12 mouse cellular contexts compared by ENCODE assay signal in genomic region chr6:4430704-4431310, GRCm38 (mm10).
DNase-seq lines count a peak whose midpoint lies in the region; ATAC-seq and TF ChIP-seq lines count a peak whose summit lies in the region.
"Had no signal": no experiment of that assay in that cellular context is flagged by ENCODE, and none has a peak within 500 bp of the region (broad histone marks: within the 10 kb centered on the region; RNA-seq: fewer than 3 reads in every experiment).

No protein-coding gene starts in this region.

- no peak overlapping the region for H3K4me2 ChIP-seq in heart, embryonic 13.5 days
- H3K4me2 ChIP-seq in lung, embryonic 16.5 days (ENCODE audit: low read depth, low read length), result no peak overlapping the region

- intact Hi-C loops in heart, postnatal 36 days (cut with DNase I), result no loop called here

- peak overlapping the region; percentile 69 for H3K27ac ChIP-seq in heart, embryonic 13.5 days (replicated peaks)
- peak overlapping the region; percentile 67 for H3K27ac ChIP-seq in lung, embryonic 16.5 days (ENCODE audit: low read length)

- TF ChIP-seq CTCF in lung, adult 2 months (IDR thresholded peaks at IDR 0.05; ENCODE audit: insufficient read depth, low read length), result no peak
- no peak for TF ChIP-seq CTCF in brain, embryonic 14.5 days (IDR thresholded peaks at IDR 0.05; ENCODE audit: borderline replicate concordance, extremely low read depth, insufficient read depth, insufficient read length)

- TF ChIP-seq POLR2A in lung, adult 2 months (IDR thresholded peaks at IDR 0.05; ENCODE audit: borderline replicate concordance, extremely low read depth, low read depth, low read length), result no peak
- no peak for TF ChIP-seq POLR2A in brain, embryonic 14.5 days (IDR thresholded peaks at IDR 0.05; ENCODE audit: borderline replicate concordance, extremely low read depth, insufficient read depth, insufficient read length, poor library complexity, severe bottlenecking)

- no peak for ATAC-seq in heart, embryonic 13.5 days (ENCODE audit: extremely low read depth, insufficient number of reproducible peaks, low FRiP score, low TSS enrichment)
- ATAC-seq in lung, embryonic 16.5 days (ENCODE audit: low read depth), result peak; percentile 74
- no peak for ATAC-seq in erythroid progenitor cell, adult 5-6 weeks (replicated peaks; ENCODE audit: low FRiP score, poor library complexity, severe bottlenecking)

- no peak overlapping the region for H3K9ac ChIP-seq in heart, embryonic 13.5 days
- H3K9ac ChIP-seq in lung, embryonic 16.5 days (ENCODE audit: low read length), result no peak overlapping the region

- WGBS in heart, embryonic 13.5 days, result 36% methylated on average over 1 of the region's 1 CpGs
- WGBS in lung, embryonic 16.5 days, result 42% methylated on average over 1 of the region's 1 CpGs
- 63% methylated on average over 1 of the region's 1 CpGs for WGBS in lung, adult 2 months

- no peaks in the 10 kb centered on the region for H3K9me3 ChIP-seq in heart, embryonic 13.5 days
- no peaks in the 10 kb centered on the region for H3K9me3 ChIP-seq in lung, embryonic 16.5 days (ENCODE audit: control insufficient read depth, low read length)
- H3K9me3 ChIP-seq: megakaryocyte, embryonic 14.5 days had no signal

- H3K4me3 ChIP-seq in heart, embryonic 13.5 days, result no peak overlapping the region
- H3K4me3 ChIP-seq in lung, embryonic 16.5 days (ENCODE audit: low read length), result no peak overlapping the region
- no peak overlapping the region for H3K4me3 ChIP-seq in lung, adult 2 months (replicated peaks; ENCODE audit: extremely low read depth, low read depth, low read length)
- H3K4me3 ChIP-seq: megakaryocyte, embryonic 14.5 days had no signal

- no peak for DNase-seq in heart, postnatal 36 days
- no peak for DNase-seq in lung, adult 2 months
- DNase-seq in brain, embryonic 14.5 days (ENCODE audit: low read depth), result peak; percentile 79
- DNase-seq in layer of hippocampus, postnatal 14 days (ENCODE audit: low spot score in 2 of 2), result peak; percentile 6 to 60
- DNase-seq: adrenal gland, adult 8-10 months; gastrocnemius, postnatal 10 days; kidney, adult 9 months; thymus, postnatal 36 days had no signal

- no peaks in the 10 kb centered on the region for H3K36me3 ChIP-seq in heart, embryonic 13.5 days
- no peaks in the 10 kb centered on the region for H3K36me3 ChIP-seq in lung, embryonic 16.5 days (ENCODE audit: control insufficient read depth, insufficient read depth, low read length)

- no peaks in the 10 kb centered on the region for H3K27me3 ChIP-seq in heart, embryonic 13.5 days (replicated peaks)
- no peaks in the 10 kb centered on the region for H3K27me3 ChIP-seq in lung, embryonic 16.5 days (ENCODE audit: control insufficient read depth, insufficient read depth, low read depth, low read length)
- H3K27me3 ChIP-seq: megakaryocyte, embryonic 14.5 days had no signal

- H3K4me1 ChIP-seq in heart, embryonic 13.5 days, result peaks cover 8% of the 10 kb centered on the region; the same call in 1 of the 2 replicates
- H3K4me1 ChIP-seq in lung, embryonic 16.5 days (replicated peaks; ENCODE audit: control insufficient read depth, insufficient read depth, low read length), result peaks cover 2% of the 10 kb centered on the region; the same call in 1 of the 2 replicates
- no peaks in the 10 kb centered on the region for H3K4me1 ChIP-seq in lung, adult 2 months (ENCODE audit: control insufficient read depth, insufficient read depth, low read length)

Comparison
In these comparisons a context has a peak if more than half of its experiments do, and no peak if none do; other contexts are left out.
1. DNase-seq: peak in brain, embryonic 14.5 days (single experiment) and layer of hippocampus, postnatal 14 days (2 of 2); none in heart, postnatal 36 days (0 of 2) and lung, adult 2 months (single experiment).